Mouse (Mus musculus): Measurements from ENCODE around the gene Zfp987.
"Not testable (repeated sequence)": the region's sequence is repeated elsewhere in the genome, so short reads cannot be mapped to it uniquely, and the experiment has no call there.

The Zfp987 gene

GRCm38 (mm10) chr4:146173378-146174226, 76.5 kb downstream of the Zfp987 start:
- DNase-seq (ENCODE audit: low read depth, low spot score), result not testable (repeated sequence)

Measured in brain, embryonic 18.5 days (tissue).